34 mouse cellular contexts compared by ENCODE assay signal in genomic region chr8:43603166-43603565, GRCm38 (mm10). TPM values are rescaled to one million over a fixed set of nuclear protein-coding genes. Genes with fewer than 3 reads are reported as not detected.
"Had no signal": no experiment of that assay in that cellular context is flagged by ENCODE, and none has a peak within 500 bp of the region (broad histone marks: within the 10 kb centered on the region; RNA-seq: fewer than 3 reads in every experiment).

No protein-coding gene starts in this region.

RNA-seq across cellular contexts. Expression of gene Gm5346, which starts 23.9 kb away (rescaled TPM):
- total RNA-seq: common myeloid progenitor, adult 5-6 weeks; forebrain, postnatal 0 days; gastrocnemius, adult 18-20 months; gastrocnemius, adult 2 months; gastrocnemius, adult 8-10 months; gastrocnemius, postnatal 10 days; gastrocnemius, postnatal 14 days; gastrocnemius, postnatal 25 days; gastrocnemius, postnatal 36 days; gastrocnemius, postnatal 4 days; granulocyte monocyte progenitor cell, adult 5-6 weeks; heart, adult 18-20 months; heart, adult 2 months; heart, adult 8-10 months had no signal
- polyA plus RNA-seq: cortical plate, adult 2 months; embryonic facial prominence, embryonic 10.5 days; embryonic facial prominence, embryonic 11.5 days; embryonic facial prominence, embryonic 12.5 days; embryonic facial prominence, embryonic 13.5 days; embryonic facial prominence, embryonic 14.5 days; embryonic facial prominence, embryonic 15.5 days; erythroblast, embryonic 14.5 days; forebrain, embryonic 10.5 days; forebrain, embryonic 11.5 days; forebrain, embryonic 12.5 days; forebrain, embryonic 13.5 days; forebrain, embryonic 14.5 days; forebrain, embryonic 15.5 days; forebrain, embryonic 16.5 days; forebrain, postnatal 0 days; frontal cortex, adult 2 months; gonadal fat pad, adult 2 months; heart, adult 2 months; heart, embryonic 10.5 days; heart, embryonic 11.5 days; heart, embryonic 12.5 days had no signal

RNA-seq across cellular contexts. Expression of gene Adam26a, which starts 26.7 kb away (rescaled TPM):
- total RNA-seq: common myeloid progenitor, adult 5-6 weeks; gastrocnemius, adult 18-20 months; gastrocnemius, adult 2 months; gastrocnemius, adult 8-10 months; gastrocnemius, postnatal 10 days; gastrocnemius, postnatal 14 days; gastrocnemius, postnatal 25 days; gastrocnemius, postnatal 36 days; gastrocnemius, postnatal 4 days; granulocyte monocyte progenitor cell, adult 5-6 weeks; heart, adult 18-20 months; heart, adult 2 months; heart, adult 8-10 months had no signal
- polyA plus RNA-seq: cortical plate, adult 2 months; embryonic facial prominence, embryonic 10.5 days; embryonic facial prominence, embryonic 11.5 days; embryonic facial prominence, embryonic 12.5 days; embryonic facial prominence, embryonic 13.5 days; embryonic facial prominence, embryonic 14.5 days; embryonic facial prominence, embryonic 15.5 days; erythroblast, embryonic 14.5 days; forebrain, embryonic 10.5 days; forebrain, embryonic 11.5 days; forebrain, embryonic 12.5 days; forebrain, embryonic 13.5 days; forebrain, embryonic 14.5 days; forebrain, embryonic 15.5 days; forebrain, embryonic 16.5 days; forebrain, postnatal 0 days; frontal cortex, adult 2 months; gonadal fat pad, adult 2 months; heart, adult 2 months; heart, embryonic 10.5 days; heart, embryonic 11.5 days; heart, embryonic 12.5 days had no signal
